Mouse (Mus musculus): ENCODE results near the gene Olfr1451. TPM values are rescaled to one million over a fixed set of nuclear protein-coding genes. Genes with fewer than 3 reads are reported as not detected.
"Not testable (repeated sequence)": the region's sequence is repeated elsewhere in the genome, so short reads cannot be mapped to it uniquely, and the experiment has no call there.

Olfr1451 gene
- not detected in 2 replicates for polyA plus RNA-seq (2012; rRNA removed)

DNA sequence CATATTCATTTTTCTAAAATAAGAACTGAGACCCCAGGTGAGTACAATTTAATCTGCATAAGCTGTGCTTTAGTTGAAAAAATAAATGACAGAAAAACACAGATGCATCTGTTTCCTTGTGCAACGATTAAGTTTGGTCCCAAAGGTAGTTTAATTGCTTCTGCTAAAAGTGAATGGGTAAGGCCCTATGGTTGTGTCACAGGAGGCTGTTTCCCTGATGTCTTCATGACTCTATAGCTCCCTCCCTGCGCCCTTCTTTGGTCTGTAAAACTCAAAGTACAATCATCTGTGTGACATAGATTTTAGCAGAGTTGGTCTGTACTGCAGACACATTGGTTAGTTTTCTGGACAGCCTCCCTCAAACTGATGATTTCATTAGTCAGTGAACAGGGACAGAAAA lies at the start of gene Olfr1451:
Gene Olfr1451, plus strand, starts transcription at position 301 of the 400 bp plus-strand sequence.
- Histone ChIP-seq H3K36me3 (ENCODE audit: control insufficient read depth, insufficient read depth, low read length) (no peaks in the 10 kb centered on the region), H3K4me3 (ENCODE audit: control insufficient read depth, low read depth, low read length) (no peak within 1 kb of the TSS), H3K27ac (ENCODE audit: control insufficient read depth, insufficient read depth, low read depth, low read length) (no peak within 1 kb of the TSS), H3K27me3 (ENCODE audit: control insufficient read depth, insufficient read depth, low read length) (no peaks in the 10 kb centered on the region), H3K4me1 (ENCODE audit: control insufficient read depth, insufficient read depth, low read length) (no peaks in the 10 kb centered on the region)
- TF ChIP-seq POLR2A (IDR thresholded peaks at IDR 0.05; ENCODE audit: control insufficient read depth, low read depth, low read length): no peak
- no peak for TF ChIP-seq CTCF (IDR thresholded peaks at IDR 0.05; ENCODE audit: control insufficient read depth, insufficient read depth, insufficient replicate concordance, low read depth, low read length)

GRCm38 (mm10) chr19:12949958-12950357 lies 44.9 kb upstream of the Olfr1451 start, which contains the start of gene Olfr1450:
Gene Olfr1450, plus strand, starts transcription at chr19:12950258.
- Histone ChIP-seq H3K4me3 (ENCODE audit: control insufficient read depth, low read depth, low read length) (no peak within 1 kb of the TSS), H3K4me1 (ENCODE audit: control insufficient read depth, insufficient read depth, low read length) (no peaks in the 10 kb centered on the region), H3K27me3 (ENCODE audit: control insufficient read depth, insufficient read depth, low read length) (no peaks in the 10 kb centered on the region), H3K27ac (ENCODE audit: control insufficient read depth, insufficient read depth, low read depth, low read length) (no peak within 1 kb of the TSS), H3K36me3 (ENCODE audit: control insufficient read depth, insufficient read depth, low read length) (no peaks in the 10 kb centered on the region)
- TF ChIP-seq CTCF (IDR thresholded peaks at IDR 0.05; ENCODE audit: control insufficient read depth, insufficient read depth, insufficient replicate concordance, low read depth, low read length) (no peak), POLR2A (IDR thresholded peaks at IDR 0.05; ENCODE audit: control insufficient read depth, low read depth, low read length) (no peak)

GRCm38 (mm10) chr19:12970082-12970481 lies 24.7 kb upstream of the Olfr1451 start:
- not testable (repeated sequence) for H3K27ac ChIP-seq (ENCODE audit: control insufficient read depth, insufficient read depth, low read depth, low read length); H3K27me3 ChIP-seq (ENCODE audit: control insufficient read depth, insufficient read depth, low read length); H3K4me1 ChIP-seq (ENCODE audit: control insufficient read depth, insufficient read depth, low read length); H3K4me3 ChIP-seq (ENCODE audit: control insufficient read depth, low read depth, low read length); H3K36me3 ChIP-seq (ENCODE audit: control insufficient read depth, insufficient read depth, low read length)

- H3K27me3 ChIP-seq (ENCODE audit: control insufficient read depth, insufficient read depth, low read length); H3K36me3 ChIP-seq (ENCODE audit: control insufficient read depth, insufficient read depth, low read length); H3K4me3 ChIP-seq (ENCODE audit: control insufficient read depth, low read depth, low read length); H3K27ac ChIP-seq (ENCODE audit: control insufficient read depth, insufficient read depth, low read depth, low read length); H3K4me1 ChIP-seq (ENCODE audit: control insufficient read depth, insufficient read depth, low read length): not testable (repeated sequence)
Measured at GRCm38 (mm10) chr19:12992316-12992715, 2.5 kb upstream of the Olfr1451 start.

DNA sequence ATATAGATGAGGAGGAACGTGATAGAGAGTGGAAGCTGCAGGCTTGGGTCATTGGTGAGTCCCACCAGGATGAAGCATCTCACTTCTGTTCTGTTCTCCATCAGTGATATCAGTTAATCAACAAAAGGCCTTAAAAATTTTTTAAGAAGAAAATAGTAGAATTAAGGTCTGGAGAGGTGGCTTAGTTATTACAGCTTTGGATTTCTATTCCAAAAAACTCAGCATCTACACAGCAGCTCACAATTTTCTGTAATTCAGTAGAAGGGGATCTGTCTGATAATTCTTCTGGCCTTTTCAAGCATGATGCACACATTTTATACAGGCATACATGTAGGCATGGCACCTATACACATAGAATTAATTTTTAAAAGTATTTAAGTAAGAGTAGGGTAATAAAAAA lies 33.4 kb downstream of the Olfr1451 start, which contains the start of gene Olfr1453:
Gene Olfr1453, minus strand, starts transcription at position 101 of the 400 bp plus-strand sequence.
- Histone ChIP-seq H3K27ac (ENCODE audit: control insufficient read depth, insufficient read depth, low read depth, low read length) (no peak within 1 kb of the TSS), H3K4me1 (ENCODE audit: control insufficient read depth, insufficient read depth, low read length) (no peaks in the 10 kb centered on the region), H3K36me3 (ENCODE audit: control insufficient read depth, insufficient read depth, low read length) (no peaks in the 10 kb centered on the region), H3K27me3 (ENCODE audit: control insufficient read depth, insufficient read depth, low read length) (no peaks in the 10 kb centered on the region), H3K4me3 (ENCODE audit: control insufficient read depth, low read depth, low read length) (no peak within 1 kb of the TSS)
- no peak for TF ChIP-seq POLR2A (IDR thresholded peaks at IDR 0.05; ENCODE audit: control insufficient read depth, low read depth, low read length)

Other genes with a start within 250 kb of the Olfr1451 start
- 2.9 and 3.1 TPM in 2 replicates for gene Cntf, start 229.4 kb upstream of the Olfr1451 start, polyA plus RNA-seq (2012; rRNA removed)
- 40.2 and 48.5 TPM in 2 replicates for gene Zfp91, start 198.9 kb upstream of the Olfr1451 start, polyA plus RNA-seq (2012; rRNA removed)
- gene Lpxn, start 198.8 kb upstream of the Olfr1451 start, polyA plus RNA-seq (2012; rRNA removed): 25.4 and 27.6 TPM in 2 replicates
- gene Gm5244, start 148.3 kb upstream of the Olfr1451 start, polyA plus RNA-seq (2012; rRNA removed): 0.21 and 0.41 TPM in 2 replicates
- gene Olfr1444, start 137.7 kb upstream of the Olfr1451 start, polyA plus RNA-seq (2012; rRNA removed): 0.96 and 1.2 TPM in 2 replicates
- gene Olfr1445, start 111.2 kb upstream of the Olfr1451 start, polyA plus RNA-seq (2012; rRNA removed): 0.62 and 0.94 TPM in 2 replicates
- not detected in 2 replicates for gene Olfr1446, start 101.5 kb upstream of the Olfr1451 start, polyA plus RNA-seq (2012; rRNA removed)
- gene Olfr1447, start 91.3 kb upstream of the Olfr1451 start, polyA plus RNA-seq (2012; rRNA removed): not detected in 2 replicates
- not detected in 2 replicates for gene Olfr1448, start 70.6 kb upstream of the Olfr1451 start, polyA plus RNA-seq (2012; rRNA removed)
- not detected in 2 replicates for gene Olfr1449, start 64.2 kb upstream of the Olfr1451 start, polyA plus RNA-seq (2012; rRNA removed)
- not detected in 2 replicates for gene Olfr1450, start 44.8 kb upstream of the Olfr1451 start, polyA plus RNA-seq (2012; rRNA removed)
- not detected in 2 replicates for gene Olfr1453, start 33.3 kb downstream of the Olfr1451 start, polyA plus RNA-seq (2012; rRNA removed)
- gene Olfr1454, start 65.6 kb downstream of the Olfr1451 start, polyA plus RNA-seq (2012; rRNA removed): not detected in 2 replicates
- gene Olfr1457, start 102.9 kb downstream of the Olfr1451 start, polyA plus RNA-seq (2012; rRNA removed): not detected in 2 replicates
- gene Olfr1458, start 111.8 kb downstream of the Olfr1451 start, polyA plus RNA-seq (2012; rRNA removed): not detected in 2 replicates
- gene Olfr1459, start 154.5 kb downstream of the Olfr1451 start, polyA plus RNA-seq (2012; rRNA removed): 0.01 and 0.02 TPM in 2 replicates
- not detected in 2 replicates for gene Olfr1461, start 168.0 kb downstream of the Olfr1451 start, polyA plus RNA-seq (2012; rRNA removed)
- gene Olfr1462, start 190.7 kb downstream of the Olfr1451 start, polyA plus RNA-seq (2012; rRNA removed): not detected in 2 replicates
- not detected in 2 replicates for gene Olfr1463, start 236.3 kb downstream of the Olfr1451 start, polyA plus RNA-seq (2012; rRNA removed)